Mouse (Mus musculus) MEL (cell line): Measurements from ENCODE around the gene Gcg. TPM values are rescaled to one million over a fixed set of nuclear protein-coding genes. Genes with fewer than 3 reads are reported as not detected.

ENCODE experiments used
- DNase-seq: peaks from one replicate; pipeline ENCODE4 v3.0.0; 2011; ENCODE audit warnings: low read depth, low spot score
- H3K27ac ChIP-seq: 2 replicates; pipeline ENCODE4 v1.5.1; 2012; ENCODE audit warnings: low read depth, mild to moderate bottlenecking, control low read depth, low read length, moderate library complexity; ENCODE audit not compliant: control insufficient read depth
- H3K27me3 ChIP-seq, 2 experiments: fragments of 150-350 bp in 1 of 2; sonication (generic) in 1 of 2; 2 replicates each; pipeline ENCODE4 v1.6.1; 2012; ENCODE audit warnings: low read length in 2 of 2, mild to moderate bottlenecking in 2 of 2, improper control_type of control experiment in 1 of 2, moderate library complexity in 1 of 2; ENCODE audit not compliant: insufficient read depth in 2 of 2, control insufficient read depth in 1 of 2
- H3K36me3 ChIP-seq, 2 experiments: 2 replicates each; pipeline ENCODE4 v1.6.1; 2012 to 2014; ENCODE audit warnings: low read length in 2 of 2, improper control_type of control experiment in 1 of 2, inconsistent platforms in 1 of 2, mild to moderate bottlenecking in 1 of 2; ENCODE audit not compliant: insufficient read depth in 2 of 2, control insufficient read depth in 1 of 2
- H3K4me1 ChIP-seq, 2 experiments: fragments of 150-350 bp in 1 of 2; sonication (generic) in 1 of 2; 2 replicates each; pipeline ENCODE4 v1.6.1; 2012; ENCODE audit warnings: low read length in 2 of 2, improper control_type of control experiment in 1 of 2, mild to moderate bottlenecking in 1 of 2; ENCODE audit not compliant: insufficient read depth in 2 of 2, control insufficient read depth in 1 of 2
- H3K4me3 ChIP-seq, 2 experiments: fragments of 150-350 bp in 1 of 2; sonication (generic) in 1 of 2; 2 replicates each; pipeline ENCODE4 v1.5.1; 2012; ENCODE audit warnings: low read depth in 2 of 2, low read length in 2 of 2, mild to moderate bottlenecking in 2 of 2, moderate library complexity in 2 of 2, control low read depth in 1 of 2, improper control_type of control experiment in 1 of 2; ENCODE audit not compliant: control insufficient read depth in 1 of 2, insufficient read depth in 1 of 2
- H3K79me2 ChIP-seq: 2 replicates; pipeline ENCODE4 v1.6.1; 2012; ENCODE audit warnings: mild to moderate bottlenecking, low read length, moderate library complexity; ENCODE audit not compliant: control insufficient read depth, poor library complexity, insufficient read depth
- H3K9ac ChIP-seq: 2 replicates; pipeline ENCODE4 v1.6.1; 2012; ENCODE audit warnings: low read depth, mild to moderate bottlenecking, control low read depth, low read length, moderate library complexity; ENCODE audit not compliant: control insufficient read depth, poor library complexity, severe bottlenecking
- H3K9me3 ChIP-seq: fragments of 150-350 bp; sonication (generic); replicated peaks from 2 replicates; pipeline ENCODE4 v1.6.1; 2012; ENCODE audit warnings: mild to moderate bottlenecking, low read length, improper control_type of control experiment, moderate library complexity; ENCODE audit not compliant: insufficient read depth
- BHLHE40 ChIP-seq: IDR thresholded peaks from 2 replicates; pipeline ENCODE4 v1.6.1; 2012; ENCODE audit warnings: low read depth, mild to moderate bottlenecking, inconsistent platforms, low read length, improper control_type of control experiment, borderline replicate concordance
- CHD1 ChIP-seq: IDR thresholded peaks from 2 replicates; pipeline ENCODE4 v1.6.1; 2012; ENCODE audit warnings: low read depth, mild to moderate bottlenecking, inconsistent platforms, low read length, improper control_type of control experiment
- CTCF ChIP-seq, 3 experiments: IDR thresholded peaks in 2 of 3; conservative IDR thresholded peaks in 1 of 3; 2 replicates each; pipeline ENCODE4 v1.5.1; 2011 to 2012; ENCODE audit warnings: low read length in 3 of 3, low read depth in 2 of 3, mild to moderate bottlenecking in 2 of 3, improper control_type of control experiment in 1 of 3, inconsistent platforms in 1 of 3, mixed read lengths in 1 of 3, moderate library complexity in 1 of 3; ENCODE audit not compliant: control insufficient read depth in 1 of 3, insufficient read depth in 1 of 3, poor library complexity in 1 of 3, severe bottlenecking in 1 of 3
- EP300 ChIP-seq, 2 experiments: IDR thresholded peaks; 2 replicates each; pipeline ENCODE4 v1.6.1; 2011; ENCODE audit warnings: improper control_type of control experiment in 2 of 2, low read length in 2 of 2, low read depth in 1 of 2, mild to moderate bottlenecking in 1 of 2
- ETS1 ChIP-seq: IDR thresholded peaks from 2 replicates; pipeline ENCODE4 v1.6.1; 2012; ENCODE audit warnings: low read depth, mild to moderate bottlenecking, inconsistent platforms, low read length, improper control_type of control experiment, moderate library complexity
- GATA1 ChIP-seq: IDR thresholded peaks from 2 replicates; pipeline ENCODE4 v1.6.1; 2011; ENCODE audit warnings: low read depth, low read length, improper control_type of control experiment
- HCFC1 ChIP-seq: IDR thresholded peaks from 2 replicates; pipeline ENCODE4 v1.6.1; 2012; ENCODE audit warnings: low read depth, mild to moderate bottlenecking, inconsistent platforms, low read length, improper control_type of control experiment, moderate library complexity
- KAT2A ChIP-seq: conservative IDR thresholded peaks from 2 replicates; pipeline ENCODE4 v1.6.1; 2012; ENCODE audit warnings: low read depth, low read length, improper control_type of control experiment, inconsistent platforms
- MAFK ChIP-seq: IDR thresholded peaks from 2 replicates; pipeline ENCODE4 v1.6.1; 2011; ENCODE audit warnings: low read depth, mild to moderate bottlenecking, low read length, improper control_type of control experiment, borderline replicate concordance
- MAX ChIP-seq: IDR thresholded peaks from 2 replicates; pipeline ENCODE4 v1.6.1; 2011; ENCODE audit warnings: low read length, improper control_type of control experiment
- MAZ ChIP-seq: IDR thresholded peaks from 2 replicates; pipeline ENCODE4 v1.6.1; 2012; ENCODE audit warnings: low read depth, mild to moderate bottlenecking, inconsistent platforms, low read length, improper control_type of control experiment
- MEF2A ChIP-seq: IDR thresholded peaks from 2 replicates; pipeline ENCODE4 v1.6.1; 2014; ENCODE audit warnings: low read depth, mild to moderate bottlenecking, inconsistent platforms, low read length, improper control_type of control experiment; ENCODE audit not compliant: poor library complexity, insufficient replicate concordance, severe bottlenecking; ENCODE audit errors: extremely low read depth
- MXI1 ChIP-seq: IDR thresholded peaks from 2 replicates; pipeline ENCODE4 v1.6.1; 2011; ENCODE audit warnings: mild to moderate bottlenecking, low read depth, low read length, improper control_type of control experiment
- MYB ChIP-seq: IDR thresholded peaks from 2 replicates; pipeline ENCODE4 v1.6.1; 2011; ENCODE audit warnings: mild to moderate bottlenecking, low read depth, low read length, improper control_type of control experiment
- MYC ChIP-seq: IDR thresholded peaks from 2 replicates; pipeline ENCODE4 v1.6.1; 2011; ENCODE audit warnings: low read depth, mild to moderate bottlenecking, low read length, improper control_type of control experiment, moderate library complexity
- NELFE ChIP-seq: IDR thresholded peaks from 2 replicates; pipeline ENCODE4 v1.6.1; 2011; ENCODE audit warnings: low read depth, low read length, improper control_type of control experiment
- NRF1 ChIP-seq: IDR thresholded peaks from 2 replicates; pipeline ENCODE4 v1.6.1; 2014; ENCODE audit warnings: low read depth, mild to moderate bottlenecking, inconsistent platforms, low read length, improper control_type of control experiment, moderate library complexity; ENCODE audit not compliant: poor library complexity, insufficient read depth, severe bottlenecking
- POLR2A ChIP-seq, 2 experiments: IDR thresholded peaks; 2 replicates each; pipeline ENCODE4 v1.6.1; 2011 to 2012; ENCODE audit warnings: low read length in 2 of 2, mild to moderate bottlenecking in 2 of 2, control low read depth in 1 of 2, improper control_type of control experiment in 1 of 2, low read depth in 1 of 2, moderate library complexity in 1 of 2; ENCODE audit not compliant: control insufficient read depth in 1 of 2, insufficient read depth in 1 of 2, poor library complexity in 1 of 2
- POLR2AphosphoS2 ChIP-seq: IDR thresholded peaks from 2 replicates; pipeline ENCODE4 v1.6.1; 2011; ENCODE audit warnings: low read length, improper control_type of control experiment
- POLR2AphosphoS5 ChIP-seq: IDR thresholded peaks from 2 replicates; pipeline ENCODE4 v1.6.1; 2012; ENCODE audit warnings: low read depth, borderline replicate concordance, mild to moderate bottlenecking, inconsistent platforms, low read length, moderate library complexity, mixed read lengths
- RCOR1 ChIP-seq: IDR thresholded peaks from 2 replicates; pipeline ENCODE4 v1.6.1; 2012; ENCODE audit warnings: low read depth, mild to moderate bottlenecking, inconsistent platforms, low read length, improper control_type of control experiment
- SIN3A ChIP-seq: IDR thresholded peaks from 2 replicates; pipeline ENCODE4 v1.6.1; 2012; ENCODE audit warnings: low read length, improper control_type of control experiment, inconsistent platforms
- SMC3 ChIP-seq: IDR thresholded peaks from 2 replicates; pipeline ENCODE4 v1.6.1; 2011; ENCODE audit warnings: low read depth, low read length, improper control_type of control experiment
- TAL1 ChIP-seq: IDR thresholded peaks from 2 replicates; pipeline ENCODE4 v1.6.1; 2012; ENCODE audit warnings: mild to moderate bottlenecking, inconsistent platforms, low read length, moderate library complexity, mixed read lengths
- TBP ChIP-seq: IDR thresholded peaks from 2 replicates; pipeline ENCODE4 v1.8.0; 2011; ENCODE audit warnings: low read depth, low read length, improper control_type of control experiment
- UBTF ChIP-seq: IDR thresholded peaks from 2 replicates; pipeline ENCODE4 v1.6.1; 2012; ENCODE audit warnings: low read depth, mild to moderate bottlenecking, inconsistent platforms, low read length, improper control_type of control experiment, moderate library complexity, borderline replicate concordance; ENCODE audit not compliant: insufficient read depth
- USF1 ChIP-seq: IDR thresholded peaks from 2 replicates; pipeline ENCODE4 v1.6.1; 2014; ENCODE audit warnings: low read depth, mild to moderate bottlenecking, inconsistent platforms, low read length, improper control_type of control experiment, moderate library complexity
- USF2 ChIP-seq, 2 experiments: IDR thresholded peaks; 2 replicates each; pipeline ENCODE4 v1.6.1; 2011 to 2012; ENCODE audit warnings: improper control_type of control experiment in 2 of 2, low read length in 2 of 2, borderline replicate concordance in 1 of 2, inconsistent platforms in 1 of 2, low read depth in 1 of 2, mild to moderate bottlenecking in 1 of 2; ENCODE audit not compliant: insufficient read depth in 1 of 2
- ZC3H11A ChIP-seq: IDR thresholded peaks from 2 replicates; pipeline ENCODE4 v1.6.1; 2012; ENCODE audit warnings: low read depth, mild to moderate bottlenecking, inconsistent platforms, low read length, improper control_type of control experiment
- ZKSCAN1 ChIP-seq: IDR thresholded peaks from 2 replicates; pipeline ENCODE4 v1.6.1; 2012; ENCODE audit warnings: low read depth, mild to moderate bottlenecking, inconsistent platforms, low read length, improper control_type of control experiment, moderate library complexity
- ZMIZ1 ChIP-seq: IDR thresholded peaks from 2 replicates; pipeline ENCODE4 v1.6.1; 2012; ENCODE audit warnings: low read depth, mild to moderate bottlenecking, inconsistent platforms, low read length, improper control_type of control experiment, moderate library complexity
- ZNF384 ChIP-seq: IDR thresholded peaks from 2 replicates; pipeline ENCODE4 v1.6.1; 2012; ENCODE audit warnings: low read depth, mild to moderate bottlenecking, inconsistent platforms, low read length, improper control_type of control experiment
- polyA plus RNA-seq, 2 experiments: library from polyadenylated mRNA; stranded (reverse) in 1 of 2; unstranded in 1 of 2; fragments of >175 nt in 1 of 2; fragments of >200 nt in 1 of 2; gene quantifications; 2 replicates each; pipeline versions ENCODE4 v1.2.1 to v1.2.4; 2012; ENCODE audit warnings: low replicate concordance in 2 of 2, low read depth in 1 of 2; ENCODE audit not compliant: insufficient read length in 2 of 2, insufficient read depth in 1 of 2, missing spikeins in 1 of 2
- total RNA-seq: library from RNA; depleted of rRNA; stranded (reverse); fragments of 300-350 nt; gene quantifications from 2 replicates; pipeline ENCODE4 v1.2.3, GENCODE M21; 2012

Gene Gcg
- total and polyA plus RNA-seq, 3 experiments = not detected

DNA sequence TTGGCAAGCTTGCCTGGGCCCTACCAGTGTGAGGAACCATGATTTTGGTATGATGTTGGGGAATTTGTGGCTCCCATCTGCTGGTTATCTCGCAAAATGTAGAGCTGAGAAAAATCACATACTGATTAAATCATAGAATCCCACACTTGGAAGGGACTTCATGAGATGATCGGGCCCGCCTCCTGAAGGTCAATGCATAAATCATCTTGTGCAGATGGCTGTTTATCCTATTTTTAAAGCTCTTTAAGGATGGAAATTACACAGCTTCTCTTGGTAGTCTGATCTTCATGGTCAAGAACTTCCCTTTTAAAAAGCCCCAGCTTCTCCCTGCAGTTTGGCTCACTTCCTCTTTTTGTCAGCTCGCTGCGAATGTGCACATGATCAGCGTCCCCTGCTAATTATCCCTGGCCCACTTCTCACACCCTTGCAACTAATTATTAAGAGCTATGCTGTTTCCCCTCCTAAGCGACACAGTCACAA lies 23.2 kb downstream of the Gcg start (continued):
- TF ChIP-seq POLR2A (IDR thresholded peaks at IDR 0.05; ENCODE audit: control insufficient read depth in 1 of 2, insufficient read depth in 1 of 2, low read depth in 1 of 2, low read length in 2 of 2, poor library complexity in 1 of 2) = peak in 1 of 2 experiments; percentile 31; a peak in 1 of 4 replicates
- no peak for TF ChIP-seq POLR2AphosphoS2
- peak; percentile 81 for TF ChIP-seq MYC
- 0 out of 2 replicates have a peak, but pooled peaks have one; percentile 6 for TF ChIP-seq HCFC1
- 0 out of 2 replicates have a peak, but pooled peaks have one; percentile 6 for TF ChIP-seq TAL1
- TF ChIP-seq, all 39 proteins: peak for 19

DNA sequence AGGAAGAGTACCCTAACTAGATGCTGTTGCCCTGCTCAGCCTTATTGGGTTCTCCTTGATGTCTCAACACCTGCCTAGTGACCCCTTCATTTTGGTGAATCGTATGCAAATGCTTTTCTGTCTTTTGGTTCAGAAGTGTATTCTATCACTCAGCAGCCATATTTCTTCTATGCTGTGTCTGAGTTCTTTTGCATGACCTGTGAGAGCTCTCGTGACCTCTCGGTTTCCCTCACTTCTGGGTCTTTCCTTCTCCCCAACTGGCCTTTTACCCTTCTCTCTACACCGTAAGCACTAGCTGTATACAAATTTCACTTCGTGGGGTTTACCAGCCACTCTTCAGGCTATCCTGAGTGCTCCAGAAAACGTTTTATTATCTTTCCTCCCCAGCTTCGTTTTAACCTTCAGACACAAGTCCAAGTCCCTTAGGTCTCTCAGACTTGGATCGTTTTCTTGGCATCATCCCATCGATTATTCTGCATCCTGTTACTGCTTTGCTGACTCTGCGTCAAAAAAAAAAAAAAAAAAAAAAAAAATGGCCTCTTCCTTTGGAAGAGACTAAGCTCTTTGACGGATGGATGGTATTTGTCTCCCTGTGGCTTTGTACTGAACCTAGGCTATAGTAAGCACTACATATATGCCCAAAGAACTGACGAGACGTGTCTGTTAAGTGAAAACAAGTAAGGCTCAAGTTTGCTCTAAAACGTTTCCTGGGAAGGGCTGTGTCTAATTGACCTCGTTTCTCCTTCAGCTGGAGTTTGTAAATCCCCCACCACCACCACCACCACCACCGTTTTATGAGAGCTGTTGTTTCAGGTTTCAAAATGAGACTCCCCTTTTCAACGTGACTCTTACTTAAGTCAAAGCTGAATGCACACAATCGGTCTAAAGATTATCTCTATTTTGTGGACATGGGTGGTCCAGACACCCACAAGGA lies 23.9 kb downstream of the Gcg start:
- peak overlapping the region; percentile 84 for H3K27ac ChIP-seq
- no peaks in the 10 kb centered on the region for H3K27me3 ChIP-seq
- H3K4me1 ChIP-seq = peaks cover 6 to 12% of the 10 kb centered on the region in 2 experiments
- DNase-seq = peak; percentile 74
- peak overlapping the region; percentile 56 to 59 for H3K4me3 ChIP-seq
- H3K36me3 ChIP-seq = peaks cover 0 to 8% of the 10 kb centered on the region in 2 experiments; a peak in 2 of 4 replicates
- no peaks in the 10 kb centered on the region for H3K79me2 ChIP-seq
- peak overlapping the region; percentile 57 for H3K9ac ChIP-seq
- H3K9me3 ChIP-seq = no peaks in the 10 kb centered on the region
- TF ChIP-seq MYB (no peak), HCFC1 (0 out of 2 replicates have a peak, but pooled peaks have one; percentile 18), ZMIZ1 (no peak), ZNF384 (peak; percentile 97), MXI1 (peak; percentile 19; the same call in 1 of the 2 replicates), GATA1 (0 out of 2 replicates have a peak, but pooled peaks have one; percentile 3), RCOR1 (no peak), SMC3 (no peak), KAT2A (no peak), CTCF (IDR thresholded peaks at IDR 0.05 in 2 of 3, conservative IDR thresholded peaks at IDR 0.05 in 1 of 3; ENCODE audit: control insufficient read depth in 1 of 3, insufficient read depth in 1 of 3, low read depth in 2 of 3, low read length in 3 of 3, poor library complexity in 1 of 3, severe bottlenecking in 1 of 3) (no peak), USF2 (IDR thresholded peaks at IDR 0.05; ENCODE audit: borderline replicate concordance in 1 of 2, insufficient read depth in 1 of 2, low read depth in 1 of 2, low read length in 2 of 2) (no peak), POLR2AphosphoS5 (no peak), ZC3H11A (no peak), ETS1 (no peak; the same call in 1 of the 2 replicates), NELFE (no peak), CHD1 (peak; percentile 76; the same call in 1 of the 2 replicates), EP300 (IDR thresholded peaks at IDR 0.05; ENCODE audit: low read depth in 1 of 2, low read length in 2 of 2) (peak in 1 of 2 experiments; percentile 21; a peak in 2 of 4 replicates), SIN3A (peak; percentile 36), NRF1 (no peak), TAL1 (no peak), TBP (peak; percentile 37; the same call in 1 of the 2 replicates), MEF2A (no peak), BHLHE40 (no peak), MAZ (no peak), MAFK (no peak), MAX (no peak), ZKSCAN1 (peak; percentile 49; the same call in 1 of the 2 replicates), USF1 (no peak), UBTF (no peak)
